Mouse (Mus musculus) G1E-ER4 (cell line): Measurements from ENCODE around the gene Cog6. TPM values are rescaled to one million over a fixed set of nuclear protein-coding genes. Genes with fewer than 3 reads are reported as not detected.

Experiments
- GATA1 ChIP-seq: IDR thresholded peaks from one replicate; pipeline ENCODE4 v1.8.0; 2012; ENCODE audit warnings: low read length, inconsistent platforms
- polyA plus RNA-seq: library from polyadenylated mRNA; stranded (reverse); fragments of >175 nt; gene quantifications from 2 replicates; pipeline ENCODE4 v1.2.3, GENCODE M21; 2012

The Cog6 gene
- polyA plus RNA-seq, result 27.6 and 32.2 TPM in 2 replicates

GRCm38 (mm10) chr3:53016436-53017340, at the start of gene Cog6:
Gene Cog6, minus strand, starts transcription at chr3:53017237.
- TF ChIP-seq GATA1, result no peak

- TF ChIP-seq GATA1, result no peak
Observed at GRCm38 (mm10) chr3:53066095-53066372, 49.0 kb upstream of the Cog6 start.

GRCm38 (mm10) chr3:53065267-53066094, 48.4 kb upstream of the Cog6 start:
- TF ChIP-seq GATA1, result no peak

GRCm38 (mm10) chr3:53063423-53064147, 46.5 kb upstream of the Cog6 start:
- TF ChIP-seq GATA1, result no peak

- no peak for TF ChIP-seq GATA1
Observed at GRCm38 (mm10) chr3:53059959-53060358, 42.9 kb upstream of the Cog6 start.

- no peak for TF ChIP-seq GATA1
Observed at GRCm38 (mm10) chr3:53056430-53056829, 39.4 kb upstream of the Cog6 start.

GRCm38 (mm10) chr3:53052385-53052784, 35.3 kb upstream of the Cog6 start:
- no peak for TF ChIP-seq GATA1

- no peak for TF ChIP-seq GATA1
Observed at GRCm38 (mm10) chr3:53046371-53046770, 29.3 kb upstream of the Cog6 start.

- no peak for TF ChIP-seq GATA1
Observed at GRCm38 (mm10) chr3:53045697-53046096, 28.7 kb upstream of the Cog6 start.

- no peak for TF ChIP-seq GATA1
Observed at GRCm38 (mm10) chr3:53044682-53045299, 27.8 kb upstream of the Cog6 start.

GRCm38 (mm10) chr3:53044238-53044637, 27.2 kb upstream of the Cog6 start:
- TF ChIP-seq GATA1, result no peak

GRCm38 (mm10) chr3:53043206-53043780, 26.3 kb upstream of the Cog6 start:
- no peak for TF ChIP-seq GATA1

GRCm38 (mm10) chr3:53042240-53042567, 25.2 kb upstream of the Cog6 start:
- TF ChIP-seq GATA1, result no peak

- TF ChIP-seq GATA1, result no peak
Observed at GRCm38 (mm10) chr3:53041411-53042239, 24.6 kb upstream of the Cog6 start, which contains the start of gene Lhfp. Gene Lhfp, plus strand, starts transcription at chr3:53041528.
